Mouse (Mus musculus): ENCODE data around the gene Hectd3.

- TF ChIP-seq CTCF (IDR thresholded peaks at IDR 0.05; ENCODE audit: low read depth, low read length) (no peak), POLR2A (IDR thresholded peaks at IDR 0.05; ENCODE audit: insufficient read depth, low read length) (no peak)
Observed at GRCm38 (mm10) chr4:116987122-116987456, 8.0 kb upstream of the Hectd3 start.
